Mouse (Mus musculus): Measurements from ENCODE around the gene H2-Q4.
"Not testable (repeated sequence)": the region's sequence is repeated elsewhere in the genome, so short reads cannot be mapped to it uniquely, and the experiment has no call there.

H2-Q4 gene

DNA sequence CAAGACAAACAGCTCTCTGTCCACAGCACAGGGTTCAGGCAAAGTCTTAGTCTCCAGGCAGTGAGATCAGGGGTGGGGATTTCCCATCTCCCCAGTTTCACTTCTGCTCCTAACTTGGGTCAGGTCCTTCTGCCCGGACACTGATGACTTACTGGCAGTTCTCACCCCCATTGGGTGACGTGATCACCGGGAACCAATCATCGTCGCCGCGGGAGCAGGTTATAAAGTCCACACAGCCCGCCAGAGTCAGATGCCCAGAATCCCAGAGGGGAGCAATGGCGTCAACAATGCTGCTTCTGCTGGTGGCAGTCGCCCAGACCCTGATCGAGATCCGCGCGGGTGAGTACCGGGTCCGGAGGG, at the start of gene H2-Q4:
TSS of gene H2-Q4 (plus strand) at position 249 of the 360 bp plus-strand sequence.
- peak; percentile 57 to 80 for DNase-seq (ENCODE audit: low spot score in 2 of 2)

DNA sequence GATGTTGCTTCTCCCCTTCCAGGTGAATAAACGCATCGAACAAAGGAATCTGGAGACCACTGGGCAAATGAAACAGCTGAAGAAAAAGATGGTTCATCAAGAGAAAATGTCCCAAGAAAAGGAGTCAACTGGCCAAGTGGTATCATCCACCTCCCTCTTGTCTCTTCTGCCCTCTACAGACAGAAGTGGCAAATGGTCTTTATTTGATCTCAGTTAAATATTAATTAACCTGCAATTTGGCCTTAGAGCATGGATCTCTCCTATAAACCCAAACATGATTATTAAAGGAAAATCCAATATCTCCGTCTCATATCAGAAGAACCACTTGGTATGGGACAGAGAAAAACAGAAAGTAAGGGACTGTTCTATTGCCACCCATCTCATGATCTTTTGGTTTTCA, 49.7 kb upstream of the H2-Q4 start:
- not testable (repeated sequence) for DNase-seq (ENCODE audit: low spot score in 2 of 2)

GRCm38 (mm10) chr17:35331546-35331945, 47.9 kb upstream of the H2-Q4 start:
- DNase-seq (ENCODE audit: low spot score in 2 of 2): not testable (repeated sequence)

DNA sequence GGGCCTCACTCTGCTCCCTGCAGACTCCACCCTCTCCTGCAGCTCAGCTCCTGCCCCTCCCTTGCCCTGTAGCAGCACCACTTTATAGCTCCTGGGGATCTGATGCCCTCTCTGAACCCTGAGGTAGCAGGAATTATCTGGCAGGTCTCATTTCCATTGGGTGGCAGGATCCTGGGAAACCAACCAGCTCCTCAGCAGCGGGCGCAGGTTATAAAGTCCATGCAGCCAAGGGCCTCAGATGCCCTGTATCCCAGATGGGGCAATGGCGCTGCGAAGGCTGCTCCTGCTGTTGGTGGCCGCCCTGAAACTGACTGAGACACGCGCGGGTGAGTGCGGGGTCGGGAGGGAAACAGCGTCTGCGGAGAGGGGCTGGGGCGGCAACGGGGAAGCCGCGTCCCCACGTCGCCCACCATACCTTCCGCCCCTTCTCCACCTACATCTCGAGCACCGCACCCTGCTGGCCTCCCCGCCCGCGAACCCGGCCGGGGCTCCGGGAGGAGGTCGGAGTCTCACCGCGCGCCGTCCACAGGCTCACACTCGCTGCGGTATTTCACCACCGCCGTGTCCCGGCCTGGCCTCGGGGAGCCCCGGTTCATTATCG, 37.2 kb upstream of the H2-Q4 start, which contains the start of gene H2-Q2:
TSS of gene H2-Q2 (plus strand) at position 172 of the 601 bp plus-strand sequence.
- DNase-seq (ENCODE audit: low spot score in 2 of 2): no peak

- no peak for DNase-seq (ENCODE audit: low spot score in 2 of 2)
These were observed 36.5 kb upstream of the H2-Q4 start for GRCm38 (mm10) chr17:35342711-35343476.

DNA sequence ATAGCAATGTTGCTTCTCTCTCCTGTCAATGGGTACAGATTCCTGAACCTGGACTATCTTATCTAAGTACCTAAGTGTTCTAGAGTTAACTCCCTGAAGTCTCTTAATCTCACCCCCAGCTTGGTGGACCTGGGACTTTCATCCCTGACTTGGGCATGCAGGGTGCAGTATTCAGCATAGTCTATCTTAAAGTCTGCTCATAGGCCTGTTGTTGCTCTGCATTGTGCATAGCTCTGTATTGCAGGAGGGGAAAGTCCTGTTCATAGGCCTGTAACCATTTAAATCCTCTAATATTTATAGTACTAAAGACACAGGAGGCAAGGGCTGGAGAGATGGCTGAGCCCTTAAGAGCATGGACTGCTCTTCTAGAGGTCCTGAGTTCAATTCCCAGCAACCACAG, 31.8 kb upstream of the H2-Q4 start:
- not testable (repeated sequence) for DNase-seq (ENCODE audit: low spot score in 2 of 2)

GRCm38 (mm10) chr17:35353275-35353674, 26.1 kb upstream of the H2-Q4 start:
- not testable (repeated sequence) for DNase-seq (ENCODE audit: low spot score in 2 of 2)

DNA sequence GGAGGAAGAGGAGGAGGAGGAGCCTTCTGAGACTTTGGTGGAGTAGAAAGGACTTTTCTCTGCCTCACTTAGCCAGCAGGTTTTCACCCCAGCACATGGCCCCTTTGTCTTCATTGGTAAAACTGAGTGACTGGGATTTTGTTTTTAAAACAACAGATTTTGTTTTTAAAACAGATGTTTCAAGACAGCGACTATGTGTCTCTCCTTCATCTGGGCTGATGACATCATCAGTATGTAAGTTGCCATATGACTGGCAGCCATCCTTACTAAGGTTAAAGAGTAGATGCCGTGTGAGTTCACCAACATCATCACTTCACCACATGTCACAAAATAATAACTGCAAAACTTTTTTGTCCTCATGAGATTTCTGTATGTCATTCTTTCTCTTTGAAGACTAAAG, 25.3 kb upstream of the H2-Q4 start:
- DNase-seq (ENCODE audit: low spot score in 2 of 2): no peak

- no peak for DNase-seq (ENCODE audit: low spot score in 2 of 2)
These were observed 22.3 kb upstream of the H2-Q4 start for GRCm38 (mm10) chr17:35357086-35357485.

- DNase-seq (ENCODE audit: low spot score in 2 of 2): no peak
These were observed 20.5 kb upstream of the H2-Q4 start for GRCm38 (mm10) chr17:35358763-35359469.

DNA sequence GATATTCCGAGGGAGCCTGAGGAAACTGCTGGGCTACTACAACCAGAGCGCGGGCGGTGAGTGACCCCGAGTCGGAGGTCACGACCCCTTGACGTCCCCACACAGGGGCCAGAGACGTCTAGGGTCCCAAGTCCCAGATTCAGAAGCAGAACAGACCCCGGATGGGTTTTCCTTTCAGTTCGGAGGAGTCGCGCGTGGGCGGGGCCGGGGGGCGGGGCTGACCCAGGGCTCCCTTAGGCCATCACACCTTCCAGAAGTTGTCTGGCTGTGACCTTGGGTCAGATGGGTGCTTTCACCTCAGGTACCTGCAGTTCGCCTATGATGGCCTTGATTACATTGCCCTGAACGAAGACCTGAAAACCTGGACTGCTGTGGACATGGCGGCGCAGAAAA, 20.0 kb upstream of the H2-Q4 start:
- no peak for DNase-seq (ENCODE audit: low spot score in 2 of 2)

DNA sequence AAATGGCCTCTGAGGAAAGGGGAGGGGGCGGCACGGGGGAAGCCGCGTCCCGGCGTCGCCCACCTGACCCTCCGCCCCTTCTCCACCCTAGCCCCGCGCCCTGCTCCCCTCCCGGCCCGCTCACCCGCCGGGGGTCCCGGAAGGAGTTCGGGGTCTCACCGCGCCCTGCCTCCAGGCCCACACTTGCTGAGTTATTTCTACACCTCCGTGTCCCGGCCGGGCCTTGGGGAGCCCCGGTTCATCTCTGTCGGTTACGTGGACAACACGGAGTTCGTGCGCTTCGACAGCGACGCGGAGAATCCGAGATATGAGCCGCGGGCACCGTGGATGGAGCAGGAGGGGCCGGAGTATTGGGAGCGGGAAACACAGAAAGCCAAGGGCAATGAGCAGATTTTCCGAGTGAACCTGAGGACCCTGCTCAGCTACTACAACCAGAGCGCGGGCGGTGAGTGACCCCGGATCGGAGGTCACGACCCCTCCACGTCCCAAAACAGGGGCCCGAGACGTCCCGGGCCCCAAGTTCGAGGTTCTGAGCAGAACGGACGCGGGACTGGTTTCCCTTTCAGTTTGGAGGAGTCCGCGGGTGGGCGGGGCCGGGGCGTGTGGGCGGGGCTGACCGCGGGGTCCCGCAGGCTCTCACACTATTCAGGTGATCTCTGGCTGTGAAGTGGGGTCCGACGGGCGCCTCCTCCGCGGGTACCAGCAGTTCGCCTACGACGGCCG, 473 bp downstream of the H2-Q4 start:
- no peak for DNase-seq (ENCODE audit: low spot score in 2 of 2)

GRCm38 (mm10) chr17:35389796-35390195, 10.4 kb downstream of the H2-Q4 start:
- DNase-seq (ENCODE audit: low spot score in 2 of 2): not testable (repeated sequence)

- DNase-seq (ENCODE audit: low spot score in 2 of 2): not testable (repeated sequence)
These were observed 13.3 kb downstream of the H2-Q4 start for GRCm38 (mm10) chr17:35392671-35393070.

- not testable (repeated sequence) for DNase-seq (ENCODE audit: low spot score in 2 of 2)
These were observed 14.7 kb downstream of the H2-Q4 start for GRCm38 (mm10) chr17:35393864-35394800.

DNA sequence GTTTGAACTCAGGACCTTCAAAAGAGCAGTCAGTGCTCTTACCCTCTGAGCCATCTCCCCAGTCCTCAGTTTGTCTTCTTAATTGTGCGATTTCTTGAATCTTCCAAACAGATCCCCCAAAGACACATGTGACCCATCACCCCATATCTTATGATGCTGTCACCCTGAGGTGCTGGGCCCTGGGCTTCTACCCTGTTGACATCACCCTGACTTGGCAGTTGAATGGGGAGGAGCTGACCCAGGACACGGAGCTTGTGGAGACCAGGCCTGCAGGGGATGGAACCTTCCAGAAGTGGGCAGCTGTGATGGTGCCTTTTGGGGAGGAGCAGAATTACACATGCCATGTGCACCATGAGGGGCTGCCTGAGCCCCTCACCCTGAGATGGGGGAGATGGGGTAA, 17.5 kb downstream of the H2-Q4 start:
- DNase-seq (ENCODE audit: low spot score in 2 of 2): not testable (repeated sequence)

GRCm38 (mm10) chr17:35413057-35413456, 33.6 kb downstream of the H2-Q4 start:
- DNase-seq (ENCODE audit: low spot score in 2 of 2): not testable (repeated sequence)

- not testable (repeated sequence) for DNase-seq (ENCODE audit: low spot score in 2 of 2)
These were observed 36.1 kb downstream of the H2-Q4 start for GRCm38 (mm10) chr17:35415273-35416129.

GRCm38 (mm10) chr17:35418772-35419171, 39.4 kb downstream of the H2-Q4 start:
- DNase-seq (ENCODE audit: low spot score in 2 of 2): no peak

- DNase-seq (ENCODE audit: low spot score in 2 of 2): not testable (repeated sequence)
These were observed 40.1 kb downstream of the H2-Q4 start for GRCm38 (mm10) chr17:35419564-35419963.

Data from frontal cortex, postnatal 36 days (tissue).